Mouse (Mus musculus) kidney, adult 2 months (tissue): ENCODE measurements around the gene Grin2c. TPM values are rescaled to one million over a fixed set of nuclear protein-coding genes. Genes with fewer than 3 reads are reported as not detected.

Source experiments
- DNase-seq: peaks from one replicate; pipeline ENCODE4 v3.0.0; 2021
- H3K27ac ChIP-seq: fragments of 200-500 bp; 2 replicates; pipeline ENCODE4 v1.5.1; 2012; ENCODE audit warnings: low read depth, low read length, control low read depth, inconsistent platforms; ENCODE audit not compliant: insufficient read depth
- H3K27me3 ChIP-seq: fragments of 200-500 bp; replicated peaks from 2 replicates; pipeline ENCODE4 v1.6.1; 2012; ENCODE audit warnings: mild to moderate bottlenecking, moderate library complexity, low read length, inconsistent platforms; ENCODE audit not compliant: control insufficient read depth, insufficient read depth
- H3K36me3 ChIP-seq: fragments of 200-500 bp; 2 replicates; pipeline ENCODE4 v1.6.1; 2012; ENCODE audit warnings: mild to moderate bottlenecking, moderate library complexity, low read length, inconsistent platforms; ENCODE audit not compliant: control insufficient read depth, insufficient read depth
- H3K4me1 ChIP-seq: fragments of 200-500 bp; 2 replicates; pipeline ENCODE4 v1.6.1; 2011; ENCODE audit warnings: low read length; ENCODE audit not compliant: control insufficient read depth, insufficient read depth
- H3K4me3 ChIP-seq: fragments of 200-500 bp; 2 replicates; pipeline ENCODE4 v1.5.1; 2011; ENCODE audit warnings: mild to moderate bottlenecking, low read depth, low read length, control low read depth; ENCODE audit not compliant: insufficient read depth
- CTCF ChIP-seq: fragments of 200-500 bp; conservative IDR thresholded peaks from 2 replicates; pipeline ENCODE4 v1.5.1; 2011; ENCODE audit warnings: low read depth, mild to moderate bottlenecking, control low read depth, low read length, moderate library complexity, mixed read lengths; ENCODE audit not compliant: insufficient read depth, insufficient read length
- POLR2A ChIP-seq: fragments of 200-500 bp; IDR thresholded peaks from one replicate; pipeline ENCODE4 v1.6.1; 2011; ENCODE audit warnings: low read depth, low read length, control low read depth
- WGBS: fragments of 180-500 bp; shearing (Covaris S2); methylation state at CpG from one replicate; pipeline ENCODE4 v1.1.7; 2018; 5-methylcytosine and 5-hydroxymethylcytosine counted together
- polyA plus RNA-seq: library from polyadenylated mRNA; depleted of rRNA; stranded (reverse); fragments of >200 nt; gene quantifications from 2 replicates; pipeline ENCODE4 v1.2.3, GENCODE M21; 2012

Gene Grin2c
- polyA plus RNA-seq, 1 experiment: 0.34 TPM

DNA sequence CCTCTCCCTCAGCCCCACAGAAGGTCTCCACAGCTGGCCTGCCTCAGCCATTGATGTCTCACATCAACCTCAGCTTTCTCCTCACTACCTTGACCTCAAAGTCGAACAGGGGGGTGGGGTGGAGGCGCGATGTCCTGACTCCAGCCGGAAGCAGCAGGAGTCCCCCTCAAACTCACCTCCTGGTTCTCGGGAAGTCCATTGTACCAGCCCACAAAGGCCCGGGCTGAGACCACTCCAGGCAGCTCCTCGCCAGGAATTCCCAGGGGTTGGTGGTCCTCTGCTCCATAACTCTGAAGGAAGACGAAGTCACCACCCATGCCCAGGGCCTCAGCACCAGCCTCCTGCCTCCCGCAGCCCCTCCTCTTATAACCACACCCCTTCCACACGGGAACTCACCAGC, 4.4 kb upstream of the Grin2c start:
- Histone ChIP-seq H3K27me3 (peaks cover 2% of the 10 kb centered on the region; the same call in 1 of the 2 replicates), H3K4me3 (no peak overlapping the region), H3K36me3 (no peaks in the 10 kb centered on the region), H3K27ac (no peak overlapping the region), H3K4me1 (no peaks in the 10 kb centered on the region; the same call in 1 of the 2 replicates)
- TF ChIP-seq POLR2A: no peak
- no peak for TF ChIP-seq CTCF
- no peak for DNase-seq
- WGBS: 84% methylated on average over 10 of the region's 10 CpGs

- Histone ChIP-seq H3K27ac (no peak overlapping the region), H3K4me1 (no peaks in the 10 kb centered on the region; the same call in 1 of the 2 replicates)
- WGBS: 79% methylated on average over 9 of the region's 9 CpGs
Observed at GRCm38 (mm10) chr11:115271052-115271451, 4.0 kb upstream of the Grin2c start.

DNA sequence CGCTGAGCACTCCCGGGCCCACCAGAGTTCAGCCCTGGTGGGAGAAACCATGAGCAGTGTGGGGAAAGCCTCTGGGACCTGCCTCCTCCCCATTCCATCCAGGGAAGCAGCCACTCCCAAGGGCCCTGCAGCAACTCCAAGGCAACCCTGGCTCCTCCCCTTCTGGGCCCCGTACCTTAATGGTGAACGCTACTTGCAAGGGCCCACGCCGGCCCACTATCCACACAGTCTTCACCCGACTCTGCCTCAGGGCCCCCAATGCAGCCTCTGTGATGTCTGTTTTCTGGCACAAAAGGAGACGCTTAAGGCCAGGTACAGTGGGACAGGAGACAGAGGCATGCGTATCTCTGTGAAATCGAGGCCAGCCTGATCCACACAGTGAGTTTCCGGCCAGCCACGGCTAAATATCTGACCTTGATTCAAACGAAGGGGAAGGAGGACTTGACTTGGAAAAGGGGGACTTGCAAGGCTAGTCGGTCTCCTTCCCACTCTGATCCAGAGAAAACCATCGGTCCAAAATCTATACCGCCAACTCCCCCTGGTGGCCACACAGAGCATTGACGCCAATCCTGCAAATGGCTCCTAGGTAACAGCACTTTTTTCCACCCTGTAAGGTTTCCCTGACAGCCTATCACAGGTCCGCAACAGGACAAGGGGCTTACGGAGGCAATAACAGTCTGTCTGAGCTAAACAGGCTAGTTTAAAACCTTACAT, 3.3 kb upstream of the Grin2c start:
- H3K27me3 ChIP-seq: peaks cover 2% of the 10 kb centered on the region; the same call in 1 of the 2 replicates
- no peaks in the 10 kb centered on the region for H3K36me3 ChIP-seq
- peak; percentile 81 for DNase-seq
- no peak overlapping the region for H3K4me3 ChIP-seq
- H3K4me1 ChIP-seq: no peaks in the 10 kb centered on the region
- TF ChIP-seq POLR2A: no peak
- peak; percentile 95 for TF ChIP-seq CTCF
- no peak overlapping the region for H3K27ac ChIP-seq
- 26% methylated on average over 18 of the region's 19 CpGs for WGBS

More at GRCm38 (mm10) chr11:115271052-115271451, 4.0 kb upstream of the Grin2c start:
- TF ChIP-seq CTCF (no peak), POLR2A (no peak)
- Histone ChIP-seq H3K4me3 (no peak overlapping the region), H3K27me3 (peaks cover 2% of the 10 kb centered on the region; the same call in 1 of the 2 replicates), H3K36me3 (no peaks in the 10 kb centered on the region)
- DNase-seq: no peak

- no peak for DNase-seq
- 90% methylated on average over 27 of the region's 27 CpGs for WGBS
- Histone ChIP-seq H3K27ac (no peak overlapping the region), H3K4me1 (no peaks in the 10 kb centered on the region), H3K27me3 (peaks cover 2% of the 10 kb centered on the region; the same call in 1 of the 2 replicates), H3K4me3 (no peak overlapping the region), H3K36me3 (no peaks in the 10 kb centered on the region)
- TF ChIP-seq POLR2A (no peak), CTCF (no peak)
Observed at GRCm38 (mm10) chr11:115269330-115270066, 2.5 kb upstream of the Grin2c start.

- WGBS: 86% methylated on average over 11 of the region's 11 CpGs
- peaks cover 2% of the 10 kb centered on the region; the same call in 1 of the 2 replicates for H3K27me3 ChIP-seq
- no peak overlapping the region for H3K27ac ChIP-seq
- no peak for DNase-seq
- H3K36me3 ChIP-seq: no peaks in the 10 kb centered on the region
- no peak overlapping the region for H3K4me3 ChIP-seq
- no peak for TF ChIP-seq CTCF
- TF ChIP-seq POLR2A: no peak
- no peaks in the 10 kb centered on the region for H3K4me1 ChIP-seq
Observed at GRCm38 (mm10) chr11:115267958-115268357, 915 bp upstream of the Grin2c start.

- H3K4me3 ChIP-seq: no peak overlapping the region
- DNase-seq: no peak
- WGBS: 3% methylated on average over 22 of the region's 22 CpGs
- H3K27ac ChIP-seq: no peak overlapping the region
- no peaks in the 10 kb centered on the region for H3K36me3 ChIP-seq
- H3K27me3 ChIP-seq: peaks cover 2% of the 10 kb centered on the region; the same call in 1 of the 2 replicates
- TF ChIP-seq CTCF (no peak), POLR2A (no peak)
- no peaks in the 10 kb centered on the region for H3K4me1 ChIP-seq
Observed at GRCm38 (mm10) chr11:115266400-115266778, 654 bp downstream of the Grin2c start.
